Mouse (Mus musculus): ENCODE measurements around the gene Sh3glb1.
"Not testable (repeated sequence)": the region's sequence is repeated elsewhere in the genome, so short reads cannot be mapped to it uniquely, and the experiment has no call there.

- TF ChIP-seq GATA1 (IDR thresholded peaks at IDR 0.05; ENCODE audit: borderline replicate concordance, low read length); FLI1 (IDR thresholded peaks at IDR 0.05; ENCODE audit: low read length): not testable (repeated sequence)
Measured at GRCm38 (mm10) chr3:144722566-144722965, 2.4 kb upstream of the Sh3glb1 start.
